Mouse (Mus musculus): ENCODE measurements around the gene Ptprd.
"Not testable (repeated sequence)": the region's sequence is repeated elsewhere in the genome, so short reads cannot be mapped to it uniquely, and the experiment has no call there.

Ptprd gene

GRCm38 (mm10) chr4:76193496-76193895, 2018.3 kb downstream of the Ptprd start:
- no peak for DNase-seq (ENCODE audit: low spot score)

- no peak for DNase-seq (ENCODE audit: low spot score)
These were observed 2019.7 kb downstream of the Ptprd start for GRCm38 (mm10) chr4:76192031-76192430.

GRCm38 (mm10) chr4:76190788-76191187, 2021.0 kb downstream of the Ptprd start:
- no peak for DNase-seq (ENCODE audit: low spot score)

GRCm38 (mm10) chr4:76183095-76183494, 2028.7 kb downstream of the Ptprd start:
- DNase-seq (ENCODE audit: low spot score) = no peak

GRCm38 (mm10) chr4:76179497-76179896, 2032.3 kb downstream of the Ptprd start:
- DNase-seq (ENCODE audit: low spot score) = no peak

GRCm38 (mm10) chr4:76175086-76175485, 2036.7 kb downstream of the Ptprd start:
- DNase-seq (ENCODE audit: low spot score) = no peak

- DNase-seq (ENCODE audit: low spot score) = no peak
These were observed 2056.0 kb downstream of the Ptprd start for GRCm38 (mm10) chr4:76155750-76156149.

- DNase-seq (ENCODE audit: low spot score) = no peak
These were observed 2057.6 kb downstream of the Ptprd start for GRCm38 (mm10) chr4:76154190-76154589.

- no peak for DNase-seq (ENCODE audit: low spot score)
These were observed 2066.8 kb downstream of the Ptprd start for GRCm38 (mm10) chr4:76144925-76145324.

- DNase-seq (ENCODE audit: low spot score) = no peak
These were observed 2067.4 kb downstream of the Ptprd start for GRCm38 (mm10) chr4:76144333-76144732.

- no peak for DNase-seq (ENCODE audit: low spot score)
These were observed 2073.9 kb downstream of the Ptprd start for GRCm38 (mm10) chr4:76137901-76138300.

- DNase-seq (ENCODE audit: low spot score) = no peak
These were observed 2075.1 kb downstream of the Ptprd start for GRCm38 (mm10) chr4:76136625-76137024.

- DNase-seq (ENCODE audit: low spot score) = no peak
These were observed 2119.9 kb downstream of the Ptprd start for GRCm38 (mm10) chr4:76091845-76092244.

GRCm38 (mm10) chr4:76089866-76090265, 2121.9 kb downstream of the Ptprd start:
- no peak for DNase-seq (ENCODE audit: low spot score)

GRCm38 (mm10) chr4:76076051-76076450, 2135.7 kb downstream of the Ptprd start:
- DNase-seq (ENCODE audit: low spot score) = no peak

- DNase-seq (ENCODE audit: low spot score) = peak; percentile 4
These were observed 2138.5 kb downstream of the Ptprd start for GRCm38 (mm10) chr4:76073286-76073685.

- DNase-seq (ENCODE audit: low spot score) = no peak
These were observed 2140.0 kb downstream of the Ptprd start for GRCm38 (mm10) chr4:76071720-76072119.

GRCm38 (mm10) chr4:76056836-76057235, 2154.9 kb downstream of the Ptprd start:
- DNase-seq (ENCODE audit: low spot score) = no peak

GRCm38 (mm10) chr4:76045650-76046049, 2166.1 kb downstream of the Ptprd start:
- no peak for DNase-seq (ENCODE audit: low spot score)

- no peak for DNase-seq (ENCODE audit: low spot score)
These were observed 2167.0 kb downstream of the Ptprd start for GRCm38 (mm10) chr4:76044802-76045201.

GRCm38 (mm10) chr4:76037178-76037577, 2174.6 kb downstream of the Ptprd start:
- DNase-seq (ENCODE audit: low spot score) = not testable (repeated sequence)

- DNase-seq (ENCODE audit: low spot score) = no peak
These were observed 2186.0 kb downstream of the Ptprd start for GRCm38 (mm10) chr4:76025571-76026325.

- no peak for DNase-seq (ENCODE audit: low spot score)
These were observed 2187.3 kb downstream of the Ptprd start for GRCm38 (mm10) chr4:76024502-76024821.

Measured in c-Kit-positive CD71-positive TER-119-positive erythroid progenitor cells, embryonic 14.5 days (primary cell).